Mouse (Mus musculus) ES-Bruce4 (cell line): Measurements from ENCODE around the gene Ptcd2. TPM values are rescaled to one million over a fixed set of nuclear protein-coding genes. Genes with fewer than 3 reads are reported as not detected.

ENCODE experiments used
- H3K27ac ChIP-seq: 2 replicates; pipeline ENCODE4 v1.5.1; 2012; ENCODE audit warnings: low read length, inconsistent platforms; ENCODE audit not compliant: insufficient read depth
- H3K27me3 ChIP-seq: 2 replicates; pipeline ENCODE4 v1.6.1; 2012; ENCODE audit warnings: mild to moderate bottlenecking, low read length, inconsistent platforms; ENCODE audit not compliant: control insufficient read depth, poor library complexity, insufficient read depth, severe bottlenecking
- H3K36me3 ChIP-seq: 2 replicates; pipeline ENCODE4 v1.6.1; 2012; ENCODE audit warnings: inconsistent platforms, mild to moderate bottlenecking, low read length, moderate library complexity; ENCODE audit not compliant: control insufficient read depth, poor library complexity, insufficient read depth, severe bottlenecking
- H3K4me1 ChIP-seq: one replicate; pipeline ENCODE4 v1.8.1; 2011; ENCODE audit warnings: low read length; ENCODE audit not compliant: control insufficient read depth, insufficient read depth
- H3K4me3 ChIP-seq: 2 replicates; pipeline ENCODE4 v1.5.1; 2011; ENCODE audit warnings: low read depth, mild to moderate bottlenecking, low read length
- H3K9ac ChIP-seq: 2 replicates; pipeline ENCODE4 v1.6.1; 2012; ENCODE audit warnings: low read depth, mild to moderate bottlenecking, inconsistent platforms; ENCODE audit not compliant: poor library complexity, severe bottlenecking
- H3K9me3 ChIP-seq: replicated peaks from 2 replicates; pipeline ENCODE4 v1.6.1; 2012; ENCODE audit warnings: mild to moderate bottlenecking, low read length, inconsistent platforms; ENCODE audit not compliant: control insufficient read depth, poor library complexity, insufficient read depth, severe bottlenecking
- CTCF ChIP-seq: IDR thresholded peaks from one replicate; pipeline ENCODE4 v1.8.1; 2011; ENCODE audit warnings: low read depth, low read length
- EP300 ChIP-seq: IDR thresholded peaks from 2 replicates; pipeline ENCODE4 v1.6.1; 2011; ENCODE audit warnings: low read depth, low read length; ENCODE audit not compliant: insufficient read depth
- POLR2A ChIP-seq: IDR thresholded peaks from one replicate; pipeline ENCODE4 v1.8.1; 2011; ENCODE audit warnings: low read length; ENCODE audit not compliant: insufficient read depth
- polyA plus RNA-seq: library from polyadenylated mRNA; stranded (reverse); fragments of >200 nt; gene quantifications from 2 replicates; pipeline ENCODE4 v1.2.4, GENCODE M21; 2011; ENCODE audit warnings: low read depth; ENCODE audit not compliant: missing spikeins, insufficient read depth, insufficient read length

The Ptcd2 gene
- polyA plus RNA-seq, 1 experiment: 40.2 TPM

DNA sequence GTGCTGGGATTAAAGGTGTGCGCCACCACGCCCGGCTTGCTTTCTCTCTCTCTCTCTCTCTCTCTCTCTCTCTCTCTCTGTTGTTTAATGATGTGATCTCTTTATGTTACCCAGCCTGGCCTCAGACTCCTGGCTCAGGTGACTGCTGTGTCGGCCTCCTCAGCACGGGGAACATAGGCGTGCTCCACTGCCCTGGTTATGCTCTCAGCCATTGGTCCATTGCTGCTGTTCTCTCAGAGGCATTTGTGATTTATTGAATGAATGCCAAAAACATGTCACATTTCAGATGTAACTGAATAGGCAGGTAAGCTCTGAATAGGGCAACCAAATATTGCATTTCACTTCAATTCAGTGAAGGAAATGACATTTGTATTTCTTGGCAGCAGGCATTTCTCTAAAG lies 41.4 kb upstream of the Ptcd2 start:
- no peaks in the 10 kb centered on the region for H3K4me1 ChIP-seq

DNA sequence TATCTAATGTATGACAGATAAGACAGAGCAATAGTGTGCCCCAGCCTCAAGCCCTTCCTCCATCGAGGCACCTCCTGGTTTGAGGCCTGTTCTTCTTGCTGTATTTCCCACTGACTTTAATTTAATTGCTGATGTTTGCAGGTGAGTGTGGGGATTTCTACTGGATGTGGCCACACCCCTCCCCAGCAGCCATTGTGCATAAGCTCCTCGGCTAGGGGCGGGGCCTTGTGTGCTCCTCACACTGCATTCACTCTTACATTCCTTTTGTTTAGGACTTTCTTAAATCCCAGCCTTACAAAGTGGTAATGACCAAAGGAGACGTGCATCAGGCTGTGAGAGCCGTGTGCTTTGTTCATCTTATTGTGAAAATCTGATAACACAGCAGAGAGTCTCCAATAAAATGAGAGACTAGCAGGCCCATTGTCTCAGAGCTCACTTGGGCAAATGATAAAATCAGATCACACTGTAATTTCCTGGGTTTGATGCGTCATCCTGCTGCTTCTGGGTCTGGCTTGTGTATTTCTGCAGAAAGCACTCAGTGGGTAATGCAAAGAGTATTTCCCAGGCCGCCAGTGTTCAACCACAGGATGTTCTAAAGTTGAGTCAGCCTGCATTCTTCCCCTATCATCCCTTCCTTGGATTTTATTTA lies 40.2 kb upstream of the Ptcd2 start:
- Histone ChIP-seq H3K36me3 (0 out of 2 replicates have a peak, but pooled peaks cover 2% of the 10 kb centered on the region), H3K4me3 (no peak overlapping the region), H3K9ac (no peak overlapping the region), H3K27ac (no peak overlapping the region), H3K27me3 (no peaks in the 10 kb centered on the region), H3K4me1 (no peaks in the 10 kb centered on the region), H3K9me3 (no peaks in the 10 kb centered on the region)
- TF ChIP-seq EP300 (no peak), POLR2A (no peak), CTCF (no peak)

More for the DNA sequence above, 41.4 kb upstream of the Ptcd2 start:
- Histone ChIP-seq H3K9me3 (no peaks in the 10 kb centered on the region), H3K4me3 (no peak overlapping the region), H3K27me3 (no peaks in the 10 kb centered on the region), H3K36me3 (0 out of 2 replicates have a peak, but pooled peaks cover 2% of the 10 kb centered on the region), H3K9ac (no peak overlapping the region), H3K27ac (no peak overlapping the region)
- no peak for TF ChIP-seq POLR2A
- no peak for TF ChIP-seq EP300
- TF ChIP-seq CTCF: no peak

DNA sequence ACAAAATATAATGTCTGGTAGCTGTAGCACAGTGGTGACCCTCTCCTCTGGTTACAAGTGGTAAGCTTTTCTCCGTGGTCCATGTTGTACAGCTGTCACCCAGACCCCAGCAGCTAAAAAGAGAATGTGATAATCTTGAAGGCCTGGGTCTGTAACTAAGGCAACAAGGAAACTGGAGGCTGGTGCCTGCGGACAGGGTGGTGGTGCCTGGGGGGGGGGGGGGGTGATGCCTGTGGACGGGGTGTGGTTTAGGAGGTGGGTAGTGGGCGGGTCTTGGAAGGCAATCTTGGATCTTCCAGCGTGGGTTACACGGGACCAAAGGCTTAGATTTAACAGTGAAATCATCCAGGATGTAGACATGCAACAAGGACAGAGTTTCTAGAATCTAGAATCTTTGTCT lies 37.9 kb upstream of the Ptcd2 start:
- H3K27me3 ChIP-seq: no peaks in the 10 kb centered on the region
- H3K27ac ChIP-seq: no peak overlapping the region
- no peaks in the 10 kb centered on the region for H3K9me3 ChIP-seq
- no peak overlapping the region for H3K9ac ChIP-seq
- TF ChIP-seq EP300: no peak
- TF ChIP-seq POLR2A: no peak
- no peak for TF ChIP-seq CTCF
- no peak overlapping the region for H3K4me3 ChIP-seq
- no peaks in the 10 kb centered on the region for H3K4me1 ChIP-seq
- 0 out of 2 replicates have a peak, but pooled peaks cover 5% of the 10 kb centered on the region for H3K36me3 ChIP-seq

DNA sequence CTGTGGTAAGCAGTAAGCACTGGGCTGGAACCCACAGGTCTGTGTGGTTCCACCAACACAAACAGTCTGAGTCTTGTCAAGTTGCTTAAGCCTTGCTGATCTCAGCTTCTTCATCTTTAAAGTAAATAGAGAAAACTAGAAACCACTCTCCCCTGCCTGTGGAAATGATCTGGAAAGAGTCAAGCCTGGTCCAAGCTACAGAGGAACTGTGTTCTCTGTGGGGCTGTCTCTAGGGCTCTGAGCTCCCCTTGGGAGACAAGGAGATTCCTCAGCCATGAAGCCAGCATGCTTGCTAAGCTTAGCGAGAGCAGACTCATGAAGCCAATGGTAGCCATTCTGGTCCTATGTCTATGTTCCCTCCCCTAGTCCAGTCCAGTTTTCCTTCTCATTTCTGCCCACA lies 33.7 kb upstream of the Ptcd2 start:
- no peaks in the 10 kb centered on the region for H3K4me1 ChIP-seq
- no peak overlapping the region for H3K9ac ChIP-seq
- no peaks in the 10 kb centered on the region for H3K27me3 ChIP-seq
- H3K9me3 ChIP-seq: no peaks in the 10 kb centered on the region
- no peak overlapping the region for H3K4me3 ChIP-seq
- TF ChIP-seq EP300: no peak
- TF ChIP-seq CTCF: no peak
- no peak for TF ChIP-seq POLR2A
- H3K36me3 ChIP-seq: 0 out of 2 replicates have a peak, but pooled peaks cover 5% of the 10 kb centered on the region
- no peak overlapping the region for H3K27ac ChIP-seq

DNA sequence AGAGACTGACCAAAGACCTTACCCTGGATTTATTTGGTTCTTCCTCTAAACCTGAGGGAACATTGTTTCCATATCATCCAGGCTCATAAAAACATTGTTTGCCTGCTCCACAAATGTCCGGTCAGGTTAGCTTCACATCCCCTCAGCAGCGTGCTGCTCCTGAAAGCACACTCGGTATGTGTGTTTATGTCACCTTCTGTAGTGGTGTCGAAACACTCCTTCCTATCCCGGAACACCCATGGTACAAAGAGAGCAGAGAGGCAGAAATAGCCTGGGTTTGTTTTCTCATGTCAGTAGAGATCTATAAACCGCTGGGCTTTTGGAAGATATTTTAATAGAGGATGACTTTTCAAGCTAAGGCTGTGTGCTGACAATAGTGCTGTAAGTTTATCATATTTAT lies 32.5 kb upstream of the Ptcd2 start:
- H3K9me3 ChIP-seq: no peaks in the 10 kb centered on the region
- no peaks in the 10 kb centered on the region for H3K27me3 ChIP-seq
- no peaks in the 10 kb centered on the region for H3K4me1 ChIP-seq
- no peak overlapping the region for H3K27ac ChIP-seq
- H3K4me3 ChIP-seq: no peak overlapping the region
- peaks cover 7% of the 10 kb centered on the region; the same call in 1 of the 2 replicates for H3K36me3 ChIP-seq
- TF ChIP-seq EP300 (no peak), CTCF (no peak), POLR2A (no peak)
- no peak overlapping the region for H3K9ac ChIP-seq

DNA sequence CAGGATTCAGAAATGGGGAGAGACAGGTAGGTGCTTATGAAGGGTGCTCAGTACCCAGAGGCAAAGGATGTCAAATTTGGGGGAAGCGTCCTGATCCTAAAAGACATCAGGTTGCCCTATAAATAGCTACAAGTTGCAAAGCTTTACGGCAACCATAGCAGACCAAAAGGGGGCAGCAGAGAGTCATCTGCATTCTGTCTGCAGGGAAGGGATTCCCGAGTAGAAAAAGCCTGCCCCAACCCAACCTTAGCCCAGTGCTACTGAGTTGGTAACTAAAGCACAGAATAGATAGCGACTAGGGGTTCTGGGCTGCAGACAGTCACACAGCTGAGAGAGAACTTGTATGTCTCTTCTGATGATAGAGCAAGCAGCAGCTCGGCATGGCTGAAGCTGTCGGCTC lies 31.0 kb upstream of the Ptcd2 start:
- Histone ChIP-seq H3K36me3 (peaks cover 5% of the 10 kb centered on the region; the same call in 1 of the 2 replicates), H3K9ac (no peak overlapping the region), H3K9me3 (no peaks in the 10 kb centered on the region), H3K4me1 (no peaks in the 10 kb centered on the region), H3K27me3 (no peaks in the 10 kb centered on the region), H3K27ac (no peak overlapping the region), H3K4me3 (no peak overlapping the region)
- TF ChIP-seq POLR2A (no peak), EP300 (no peak), CTCF (peak; percentile 35)
